Mouse (Mus musculus): ENCODE measurements at regions not wholly inside any gene's neighbourhood (a gene's known extent, or its start where the extent isn't known, plus 50 kb on each side); places are given as distances from the start of the nearest gene placed in this dataset.

GRCm38 (mm10) chr5:141055596-141056343 lies 55.4 kb upstream of the Card11 start:
- no peak for TF ChIP-seq CTCF (IDR thresholded peaks at IDR 0.05; ENCODE audit: extremely low read depth, insufficient read depth, low read length)
- TF ChIP-seq POLR2A (IDR thresholded peaks at IDR 0.05; ENCODE audit: extremely low read depth, insufficient read depth, low read length): no peak

Data from cortical plate, adult 2 months (tissue).